24 mouse cellular contexts compared by ENCODE assay signal in genomic region chr17:80241594-80241993, GRCm38 (mm10). TPM values are rescaled to one million over a fixed set of nuclear protein-coding genes. Genes with fewer than 3 reads are reported as not detected.
"Had no signal": no experiment of that assay in that cellular context is flagged by ENCODE, and none has a peak within 500 bp of the region (broad histone marks: within the 10 kb centered on the region; RNA-seq: fewer than 3 reads in every experiment).

No protein-coding gene starts in this region.

- ATAC-seq: midbrain, embryonic 16.5 days had no signal

- H3K27ac ChIP-seq: midbrain, embryonic 10.5 days; midbrain, embryonic 12.5 days; neural tube, embryonic 13.5 days; neural tube, embryonic 15.5 days had no signal

- H3K9me3 ChIP-seq: midbrain, embryonic 10.5 days; midbrain, embryonic 12.5 days; neural tube, embryonic 13.5 days; neural tube, embryonic 15.5 days had no signal

- H3K4me1 ChIP-seq: midbrain, embryonic 10.5 days; midbrain, embryonic 12.5 days; neural tube, embryonic 13.5 days; neural tube, embryonic 15.5 days had no signal

- H3K27me3 ChIP-seq: midbrain, embryonic 12.5 days; neural tube, embryonic 13.5 days; neural tube, embryonic 15.5 days had no signal

- H3K4me3 ChIP-seq: midbrain, embryonic 10.5 days; midbrain, embryonic 12.5 days; myocyte; neural tube, embryonic 13.5 days; neural tube, embryonic 15.5 days had no signal

- DNase-seq: lung, adult 18-20 months; lung, embryonic 14.5 days; lung, postnatal 10 days; lung, postnatal 4 days; midbrain, embryonic 14.5 days; retina, postnatal 1 day; right cerebral cortex, adult 18-20 months; right cerebral cortex, postnatal 25 days; right cerebral cortex, postnatal 4 days; spleen, adult 18-20 months; thymus, adult 18-20 months; thymus, postnatal 25 days; thymus, postnatal 4 days had no signal

- H3K9ac ChIP-seq: lung, embryonic 14.5 days; midbrain, embryonic 12.5 days; neural tube, embryonic 13.5 days; neural tube, embryonic 15.5 days had no signal

RNA-seq across cellular contexts. Expression of gene Ttc39d, which starts 34.3 kb away (rescaled TPM):
- total RNA-seq: megakaryocyte-erythroid progenitor cell, adult 5-6 weeks had no signal
- polyA plus RNA-seq: lung, embryonic 14.5 days; neural tube, embryonic 11.5 days; neural tube, embryonic 13.5 days; small intestine, adult 2 months; stomach, embryonic 14.5 days; urinary bladder, adult 2 months had no signal
